In the genomic region with DNA sequence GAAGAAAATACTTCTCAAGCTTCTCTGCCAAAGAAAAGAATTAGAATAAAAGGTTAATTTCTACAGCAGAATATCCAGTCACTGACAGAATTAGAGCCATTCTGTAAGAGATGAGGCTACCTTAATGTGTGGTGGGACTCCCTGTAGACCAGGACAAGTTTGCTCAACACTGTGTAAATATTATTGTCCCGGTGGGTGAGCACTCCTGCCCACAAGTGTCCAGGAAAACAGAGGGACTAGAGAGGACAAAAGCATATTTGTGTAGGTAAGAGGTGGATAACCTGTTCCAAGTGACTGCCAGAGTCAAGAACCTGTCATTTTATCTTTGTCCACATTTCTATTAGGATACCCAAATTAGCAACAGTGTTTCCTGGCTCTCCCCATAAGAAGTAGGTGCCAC, we compare ENCODE assay signal across 15 mouse cellular contexts.
"Had no signal": no experiment of that assay in that cellular context is flagged by ENCODE, and none has a peak within 500 bp of the region (broad histone marks: within the 10 kb centered on the region; RNA-seq: fewer than 3 reads in every experiment).

No protein-coding gene starts in this region.

- H3K36me3 ChIP-seq: neural tube, embryonic 15.5 days; stomach, embryonic 15.5 days had no signal

- DNase-seq: retina, postnatal 1 day; right cerebral cortex, adult 18-20 months; right cerebral cortex, postnatal 14 days; right cerebral cortex, postnatal 25 days; right cerebral cortex, postnatal 4 days; spleen, adult 18-20 months; thymus, adult 18-20 months; thymus, adult 2 months; thymus, postnatal 14 days; thymus, postnatal 25 days; thymus, postnatal 36 days; thymus, postnatal 4 days had no signal

- H3K4me1 ChIP-seq: neural tube, embryonic 15.5 days; stomach, embryonic 15.5 days had no signal

- H3K4me3 ChIP-seq: neural tube, embryonic 15.5 days; stomach, embryonic 15.5 days had no signal

- H3K27me3 ChIP-seq: neural tube, embryonic 15.5 days; stomach, embryonic 15.5 days had no signal

- H3K4me2 ChIP-seq: neural tube, embryonic 15.5 days; stomach, embryonic 15.5 days had no signal

- H3K9me3 ChIP-seq: neural tube, embryonic 15.5 days; stomach, embryonic 15.5 days had no signal

- H3K27ac ChIP-seq: neural tube, embryonic 15.5 days; stomach, embryonic 15.5 days; stomach, postnatal 0 days had no signal

- H3K9ac ChIP-seq: neural tube, embryonic 15.5 days; stomach, embryonic 15.5 days had no signal
